Mouse (Mus musculus): ENCODE measurements at regions not wholly inside any gene's neighbourhood (a gene's known extent, or its start where the extent isn't known, plus 50 kb on each side); places are given as distances from the start of the nearest gene placed in this dataset.
A peak's percentile ranks its signal among the peaks of the same experiment; 100 is the strongest.

DNA sequence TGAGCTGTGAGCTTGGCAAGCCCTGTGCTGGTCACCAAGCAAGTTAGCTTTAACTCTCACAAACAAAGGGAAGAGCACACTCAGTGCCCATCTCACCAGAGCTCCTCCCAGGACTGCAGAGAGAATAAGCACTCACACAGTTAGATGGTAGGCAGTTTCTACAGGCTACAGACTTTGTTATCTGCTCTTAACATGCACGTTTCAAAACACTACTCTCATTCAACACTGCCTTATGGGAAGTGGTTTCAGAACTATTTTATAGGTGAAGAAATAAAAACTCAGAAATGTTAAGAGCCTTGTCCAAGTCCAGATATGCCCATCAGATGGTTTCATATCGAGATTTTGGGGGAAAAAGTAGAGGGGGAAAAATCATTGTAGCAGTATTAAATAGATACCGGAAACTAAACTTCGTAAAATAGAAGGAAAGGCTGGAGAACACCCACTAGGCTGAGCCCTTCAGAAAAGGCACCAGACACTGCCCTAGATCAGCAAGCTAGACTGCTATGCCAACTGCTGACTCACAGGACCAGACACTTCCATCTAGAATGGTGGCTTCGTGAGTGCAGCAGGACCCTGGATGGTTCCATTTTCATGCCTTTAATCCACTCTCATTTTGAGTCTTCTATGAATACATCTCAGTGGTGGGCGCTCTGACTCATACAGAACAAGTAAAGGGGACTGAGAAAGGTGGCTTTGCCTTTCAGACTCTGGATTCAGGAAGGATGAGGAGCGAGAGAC, 51.3 kb upstream of the Serbp1 start:
- DNase-seq (ENCODE audit: low spot score): no peak

DNA sequence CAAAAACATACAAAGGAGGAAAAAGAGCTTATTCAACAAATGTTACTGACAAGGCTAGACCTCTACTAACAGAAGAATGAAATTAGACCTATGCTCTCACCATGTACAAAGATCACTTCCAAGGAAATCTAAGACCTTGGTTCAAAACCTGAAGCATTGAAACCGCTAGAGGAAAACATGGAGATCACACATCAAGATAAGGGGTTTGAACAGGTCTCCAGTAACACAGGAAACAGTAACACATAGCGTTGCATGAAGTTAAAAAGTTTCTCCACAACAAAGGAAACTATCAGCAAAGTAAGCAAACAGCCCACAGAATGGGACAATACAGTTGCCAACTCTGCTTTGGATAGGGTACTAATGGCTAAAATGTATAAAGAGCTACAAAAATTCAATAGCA, 53.3 kb upstream of the Serbp1 start:
- peak; percentile 39 for DNase-seq (ENCODE audit: low spot score)

DNA sequence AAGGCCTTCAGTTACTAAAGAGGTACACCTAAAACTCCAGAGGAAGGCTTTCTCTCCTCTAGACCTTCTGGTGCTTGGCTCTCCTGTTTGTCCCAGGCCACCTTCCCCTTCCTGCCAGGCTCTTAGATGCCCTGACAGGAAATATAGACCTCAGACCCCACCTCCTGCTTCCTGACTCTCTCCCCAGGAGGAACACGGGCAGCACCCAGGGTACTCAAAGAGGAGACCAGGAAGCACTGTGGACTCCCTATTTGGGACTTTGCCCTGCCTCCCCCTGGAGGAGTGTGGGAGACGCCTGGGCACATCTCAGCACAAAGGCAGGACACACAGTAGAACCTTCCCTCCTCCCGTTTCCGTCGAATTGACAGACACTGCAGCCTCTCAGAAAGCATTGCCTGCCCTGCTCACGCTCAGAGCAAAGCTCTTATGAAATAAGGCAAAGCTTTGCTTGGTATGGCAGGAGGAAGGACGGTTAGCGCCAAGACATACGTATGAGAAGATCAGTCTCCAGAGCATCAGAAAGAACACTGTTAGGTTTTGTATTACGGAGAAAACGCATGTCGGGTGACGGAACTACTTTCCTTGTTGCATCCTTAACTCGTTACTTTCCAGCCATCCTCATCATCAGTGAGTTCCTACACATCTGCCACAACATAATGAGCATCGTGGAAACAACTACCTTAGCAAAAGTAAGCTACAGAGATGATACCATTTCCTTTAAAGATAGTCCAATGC, 54.3 kb upstream of the Serbp1 start:
- no peak for DNase-seq (ENCODE audit: low spot score)

DNA sequence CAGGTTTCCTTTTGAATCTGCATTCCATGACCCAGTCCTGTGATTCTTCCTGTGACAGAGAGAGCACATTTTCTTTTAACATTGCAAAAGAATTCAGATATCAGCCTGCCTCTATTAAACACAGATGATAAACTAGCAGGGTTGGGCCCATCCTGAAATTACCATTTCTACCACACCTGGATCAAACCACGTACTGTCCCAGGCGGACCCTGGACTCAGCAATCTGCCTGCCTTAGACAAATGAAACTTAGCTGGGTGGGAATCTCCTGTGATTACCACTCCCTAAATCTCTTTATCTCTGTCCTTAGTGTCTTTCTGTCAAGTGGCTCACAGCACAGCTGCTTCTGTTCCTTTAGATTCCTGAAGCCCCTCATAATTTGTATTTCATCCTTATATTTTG, 55.5 kb upstream of the Serbp1 start:
- no peak for DNase-seq (ENCODE audit: low spot score)

DNA sequence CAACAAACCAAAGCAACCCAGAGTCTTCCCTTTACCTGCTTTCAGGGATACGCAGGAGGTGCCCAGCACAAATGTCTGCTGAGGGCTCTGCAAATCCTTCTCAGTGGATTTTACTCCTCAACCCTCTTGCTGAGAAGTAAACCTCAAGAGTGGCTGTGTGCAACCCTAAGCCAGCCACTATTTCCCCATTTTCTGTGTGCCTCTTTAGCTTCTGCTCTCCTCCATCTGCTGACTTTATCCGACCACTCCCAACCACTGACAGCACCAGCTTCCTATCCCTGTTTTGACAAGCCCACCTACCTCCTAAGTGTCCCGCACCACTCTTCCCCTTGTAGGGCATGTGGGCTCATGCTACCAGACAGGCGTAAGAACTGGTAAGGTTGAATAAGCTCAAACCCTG, 56.5 kb upstream of the Serbp1 start:
- DNase-seq (ENCODE audit: low spot score): no peak

DNA sequence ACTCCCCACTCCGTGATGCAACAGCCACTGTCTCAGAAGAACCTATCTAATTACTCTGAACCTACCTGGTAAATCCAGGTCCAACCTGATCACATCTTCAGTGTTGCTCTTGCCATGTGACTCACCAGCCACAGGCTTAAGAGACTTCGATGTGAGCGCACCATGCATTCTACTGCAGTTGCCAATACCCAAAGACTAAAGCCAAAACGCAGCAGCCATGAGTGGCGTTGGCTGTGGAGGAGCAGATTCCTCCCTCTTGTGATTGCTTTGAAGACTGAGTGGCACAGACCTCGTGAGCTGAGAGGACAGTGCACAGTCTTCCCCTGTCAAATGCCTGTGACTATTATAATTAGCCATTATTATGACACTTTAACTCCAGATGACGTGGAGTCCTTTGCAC, 58.6 kb upstream of the Serbp1 start:
- no peak for DNase-seq (ENCODE audit: low spot score)

DNA sequence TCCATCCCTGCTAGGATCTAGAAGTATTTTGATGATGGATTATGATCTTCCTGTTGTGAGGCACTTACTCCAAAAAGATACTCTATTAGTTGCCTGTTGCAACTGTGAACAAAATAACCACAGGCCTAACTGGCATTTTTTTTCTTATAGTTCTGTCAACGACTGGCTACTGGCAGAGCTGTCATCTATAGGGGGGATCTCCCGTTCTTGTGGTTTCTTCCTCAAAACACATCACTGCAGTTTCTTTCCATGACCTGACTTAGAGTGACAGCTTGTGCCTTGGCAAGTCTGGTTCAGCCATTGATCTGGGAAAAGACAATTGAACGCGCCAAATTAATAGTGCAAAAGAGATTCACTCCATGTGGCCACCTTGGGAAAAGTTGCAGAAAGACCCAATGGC, 59.4 kb upstream of the Serbp1 start:
- DNase-seq (ENCODE audit: low spot score): no peak

DNA sequence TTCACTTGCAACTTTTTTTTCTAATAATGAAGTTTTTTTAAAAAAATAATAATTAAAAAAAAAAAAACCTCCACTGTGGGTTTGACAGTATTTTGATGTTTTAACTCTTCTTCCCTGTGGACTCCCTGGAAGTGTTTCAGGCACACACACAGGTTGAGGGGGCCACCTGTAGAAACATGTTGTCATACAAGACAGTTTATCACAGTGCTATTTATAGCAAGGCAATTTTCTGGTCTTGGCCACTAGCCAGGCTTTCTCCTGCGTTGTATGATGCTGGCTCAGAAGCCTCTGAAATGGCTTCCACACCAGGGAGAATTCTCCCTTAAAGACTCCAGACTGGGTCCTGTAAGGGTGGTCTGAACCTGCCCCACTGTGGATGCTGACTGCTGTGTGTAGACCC, 59.9 kb upstream of the Serbp1 start:
- DNase-seq (ENCODE audit: low spot score): no peak

DNA sequence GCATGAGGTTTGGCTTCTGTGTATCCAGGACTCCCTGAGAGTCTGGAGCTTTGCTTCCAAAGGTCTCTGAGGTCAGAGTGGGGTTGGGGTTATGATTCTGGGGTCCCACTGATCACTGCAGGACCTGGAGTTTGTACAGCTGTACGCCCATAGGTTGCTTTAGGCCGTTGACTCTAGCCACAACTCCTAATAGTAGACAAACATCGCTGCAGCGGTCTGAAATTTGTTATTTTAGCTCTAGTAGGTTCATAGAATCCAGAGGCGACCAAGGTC, 67.4 kb upstream of the Serbp1 start:
- DNase-seq (ENCODE audit: low spot score): no peak

DNA sequence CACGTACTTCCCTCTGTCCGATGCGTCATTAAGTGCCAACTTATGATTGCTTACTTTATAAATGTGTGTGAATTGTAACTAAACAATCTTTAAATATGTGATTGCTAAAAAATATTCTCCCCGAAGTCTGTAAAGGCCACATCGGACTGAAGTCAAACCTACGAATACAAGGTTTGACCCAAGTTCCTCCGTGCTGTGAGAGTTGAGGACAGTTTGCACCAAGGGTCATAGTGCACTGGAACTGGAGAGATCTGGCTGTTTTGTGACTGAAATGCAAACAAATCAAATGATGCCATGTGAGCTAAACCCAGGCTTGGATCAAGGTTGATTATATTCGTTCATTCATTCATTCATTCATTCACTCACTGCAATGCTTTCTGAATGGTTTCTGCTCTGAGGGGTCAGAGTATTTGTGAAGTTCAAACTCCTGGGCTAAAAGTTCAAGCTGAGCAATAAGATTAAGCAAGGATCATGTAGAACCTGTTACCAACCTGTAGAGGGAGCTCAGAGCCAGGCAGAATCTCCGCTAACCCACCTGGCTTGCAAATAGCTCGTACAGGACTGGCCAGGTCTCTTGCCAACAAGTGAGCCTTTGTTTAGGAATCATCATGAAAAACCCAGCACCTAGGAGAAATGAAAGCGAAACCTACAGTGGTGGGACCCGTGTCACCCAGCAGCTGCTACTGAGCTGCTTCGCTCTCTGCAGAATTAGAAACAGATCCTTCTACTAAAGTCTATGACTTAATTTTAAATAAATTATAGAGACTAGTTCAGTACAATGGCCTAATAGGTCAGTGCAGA, 67.9 kb upstream of the Serbp1 start:
- DNase-seq (ENCODE audit: low spot score): peak; percentile 65

DNA sequence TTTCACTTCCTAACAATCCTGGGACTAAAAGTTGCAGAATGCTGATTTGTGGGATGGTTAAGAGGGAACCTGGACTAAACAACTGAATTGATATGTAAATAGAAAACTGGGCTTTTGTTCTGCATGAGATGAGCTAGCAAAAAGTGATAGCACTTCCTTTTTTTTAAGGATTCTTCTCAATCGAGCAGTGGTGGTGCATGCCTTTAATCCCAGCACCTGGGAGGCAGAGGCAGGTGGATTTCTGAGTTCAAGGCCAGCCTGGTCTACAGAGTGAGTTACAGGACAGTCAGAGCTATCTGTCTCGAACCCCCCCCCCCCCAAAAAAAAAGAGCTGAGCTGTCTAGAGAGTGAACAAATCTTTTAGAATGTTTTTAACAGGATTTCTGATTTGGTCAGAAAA, 69.2 kb upstream of the Serbp1 start:
- no peak for DNase-seq (ENCODE audit: low spot score)

DNA sequence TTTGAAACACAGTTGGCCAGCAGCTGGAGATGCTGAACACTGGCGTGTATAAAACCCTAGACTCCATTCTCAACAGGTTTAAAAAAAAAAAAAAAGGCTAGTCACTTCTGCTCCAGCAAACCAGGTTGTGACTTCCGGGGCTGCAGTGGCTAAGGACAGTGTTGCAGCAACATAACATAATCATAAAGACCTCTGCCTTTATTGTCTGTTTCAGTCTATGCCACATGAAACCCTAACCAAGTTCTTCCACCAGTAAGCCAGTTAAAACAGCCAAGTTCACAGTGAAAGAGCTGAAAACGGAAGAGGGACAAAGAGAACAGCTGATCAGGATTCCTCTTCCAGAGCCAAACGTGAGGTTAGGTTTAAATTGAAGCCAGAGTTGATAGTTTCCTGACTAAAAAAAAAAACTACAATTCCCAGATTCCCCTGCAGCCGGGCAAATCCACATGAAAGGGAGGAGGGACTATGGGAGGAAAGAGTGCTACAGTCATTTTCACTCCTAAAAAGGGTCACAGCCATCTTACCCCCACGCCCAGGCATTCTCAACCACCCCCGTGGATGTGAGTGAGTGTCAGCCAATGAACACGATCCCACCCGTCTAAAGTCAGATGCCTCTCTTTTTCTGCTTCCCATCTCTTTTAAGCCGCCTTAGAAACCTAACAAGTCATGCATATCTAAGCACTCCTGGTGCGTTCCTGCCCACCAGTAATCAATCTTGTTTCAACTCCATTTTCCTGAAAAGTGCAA, 69.8 kb upstream of the Serbp1 start:
- no peak for DNase-seq (ENCODE audit: low spot score)

DNA sequence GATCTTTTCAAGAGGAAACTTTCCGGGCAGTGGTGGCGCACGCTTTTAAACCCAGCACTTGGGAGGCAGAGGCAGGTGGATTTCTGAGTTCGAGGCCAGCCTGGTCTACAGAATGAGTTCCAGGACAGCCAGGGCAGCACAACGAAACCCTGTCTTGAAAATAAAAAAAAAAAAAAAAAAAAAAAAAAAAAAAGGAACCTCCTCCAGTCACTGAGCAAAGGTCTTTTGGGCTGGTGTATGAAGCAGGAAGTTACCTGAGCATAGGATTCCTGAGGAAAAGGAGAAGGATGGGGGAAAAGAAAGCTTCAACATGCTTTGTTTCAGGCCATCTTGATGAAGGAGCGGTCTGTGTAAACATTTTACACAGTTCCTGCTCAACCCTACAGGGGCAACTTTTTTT, 72.9 kb upstream of the Serbp1 start:
- DNase-seq (ENCODE audit: low spot score): no peak

DNA sequence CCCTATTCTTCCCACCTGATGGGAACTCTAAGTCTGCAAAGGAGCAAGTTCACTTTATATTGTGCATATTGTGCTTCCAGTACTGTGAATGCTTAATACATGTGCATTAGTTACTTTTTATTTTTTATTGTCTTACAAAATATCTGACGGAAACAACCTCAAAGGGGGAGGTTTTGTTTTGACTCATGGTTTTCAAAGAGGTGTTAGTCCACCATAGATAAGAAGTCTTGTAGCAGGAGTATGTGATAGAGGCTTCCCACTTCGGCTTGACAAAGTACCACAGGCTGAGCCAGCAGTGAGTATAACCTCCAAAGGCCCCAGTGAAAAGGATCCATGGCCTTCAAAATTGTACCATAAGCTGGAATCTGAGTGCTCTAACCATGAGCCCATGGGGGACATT, 74.0 kb upstream of the Serbp1 start:
- no peak for DNase-seq (ENCODE audit: low spot score)

DNA sequence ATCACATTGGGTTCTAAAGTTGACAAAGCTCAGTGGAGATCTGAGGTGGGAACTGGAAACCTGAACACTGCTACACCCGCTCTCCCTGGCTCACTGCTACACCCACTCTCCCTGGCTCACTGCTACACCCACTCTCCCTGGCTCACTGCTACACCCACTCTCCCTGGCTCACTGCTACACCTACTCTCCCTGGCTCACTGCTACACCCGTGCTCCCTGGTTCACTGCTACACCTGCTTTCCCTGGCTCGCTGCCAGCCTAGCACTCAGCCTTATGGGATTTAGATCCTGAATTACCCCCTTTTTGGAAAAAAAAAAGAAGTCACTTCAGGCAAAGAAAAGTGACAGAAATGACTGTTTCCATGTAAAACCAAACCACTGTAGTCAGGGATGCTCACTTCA, 75.2 kb upstream of the Serbp1 start:
- DNase-seq (ENCODE audit: low spot score): no peak

DNA sequence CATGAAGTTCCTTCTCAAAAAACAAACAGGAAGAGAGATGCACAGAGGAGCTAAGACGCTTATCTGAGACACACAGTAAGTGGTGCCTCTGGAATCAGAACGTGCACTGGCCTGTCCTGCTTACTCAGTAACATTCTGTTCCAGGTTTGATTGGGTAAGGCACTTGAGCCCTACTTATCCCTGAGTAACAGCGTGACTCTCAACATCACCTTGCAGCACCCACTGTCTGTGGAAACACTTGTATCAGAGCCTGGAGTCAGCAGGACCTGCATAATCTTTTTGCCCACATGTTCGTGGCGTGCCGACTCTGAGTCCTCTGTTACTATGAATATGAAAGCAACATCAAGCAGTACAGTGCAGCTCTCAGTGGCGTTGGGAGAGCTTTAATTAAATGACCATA, 76.4 kb upstream of the Serbp1 start:
- no peak for DNase-seq (ENCODE audit: low spot score)

DNA sequence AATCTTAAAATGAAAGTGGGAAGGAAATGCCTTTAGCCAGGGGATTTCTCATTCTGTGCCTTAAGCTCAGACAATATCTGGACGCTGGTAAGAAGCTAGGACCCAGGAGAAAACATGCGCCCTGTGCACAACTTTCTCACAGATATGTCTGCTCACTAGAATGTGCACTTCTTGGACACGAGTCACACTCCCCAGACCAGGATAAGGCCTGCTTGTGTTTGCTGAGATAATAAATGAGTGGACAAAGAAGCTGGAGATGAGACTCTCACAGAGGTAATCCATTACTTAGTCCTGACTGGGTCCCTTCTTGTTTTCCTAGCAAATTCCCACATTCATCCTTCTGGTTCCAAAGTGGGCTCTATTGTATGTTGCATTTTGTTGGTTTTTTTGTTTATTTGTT, 77.4 kb upstream of the Serbp1 start:
- DNase-seq (ENCODE audit: low spot score): no peak

DNA sequence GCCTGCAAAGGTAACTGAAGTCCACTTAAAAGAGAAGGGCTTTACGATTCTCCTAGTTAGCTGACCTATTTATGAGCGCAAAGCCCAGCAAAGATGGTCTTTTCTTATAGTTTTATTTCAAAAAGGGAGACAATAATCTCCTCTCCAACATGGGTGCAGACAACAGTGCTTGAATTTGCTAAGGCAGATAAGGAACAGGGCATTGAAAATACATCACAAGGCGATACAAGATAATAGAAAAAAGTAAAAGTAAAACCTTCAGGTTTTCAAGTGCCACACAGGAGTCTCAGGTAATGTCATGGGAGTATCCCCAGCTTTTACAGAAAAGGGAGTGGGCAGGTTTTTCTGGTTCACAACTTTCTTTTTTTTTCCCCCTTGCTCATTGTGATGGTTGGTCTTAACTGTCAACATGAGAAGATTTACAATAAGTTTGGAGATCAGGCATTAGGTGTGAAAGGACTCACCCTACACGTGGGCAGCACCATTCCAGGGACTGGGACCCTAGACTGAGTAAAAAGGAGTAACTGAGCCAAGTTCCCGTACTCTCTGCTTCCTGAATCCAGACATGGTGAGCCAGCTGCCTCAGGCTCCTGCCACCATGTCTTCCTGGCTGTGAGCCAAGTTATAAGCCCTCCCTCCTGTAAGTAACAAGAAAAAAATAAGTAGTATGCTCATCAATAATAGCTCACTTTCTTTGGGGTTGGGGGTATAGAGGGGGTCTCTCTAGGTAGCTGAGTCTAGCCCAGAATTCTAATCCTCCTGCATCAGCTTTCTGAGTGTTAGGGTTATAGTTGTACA, 78.1 kb upstream of the Serbp1 start:
- no peak for DNase-seq (ENCODE audit: low spot score)

DNA sequence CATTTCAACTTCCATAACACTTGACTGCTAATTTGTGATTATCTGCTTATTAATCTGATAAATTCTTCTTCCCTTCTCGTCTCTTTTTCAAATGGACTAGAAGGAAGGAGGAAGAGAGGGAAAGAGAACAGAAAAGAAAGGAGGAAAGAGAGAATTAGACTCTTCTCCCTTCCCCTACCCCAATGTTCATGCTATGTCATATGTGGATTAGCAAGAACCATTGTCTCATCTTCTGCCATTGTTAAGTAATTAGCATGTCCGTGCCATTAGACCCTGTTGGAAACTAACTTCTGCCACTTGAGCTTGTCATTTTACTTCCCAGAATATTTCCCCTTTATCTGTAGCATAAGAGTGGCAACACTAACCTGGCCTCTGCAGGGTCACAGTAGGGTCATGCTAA, 78.8 kb upstream of the Serbp1 start:
- DNase-seq (ENCODE audit: low spot score): no peak

DNA sequence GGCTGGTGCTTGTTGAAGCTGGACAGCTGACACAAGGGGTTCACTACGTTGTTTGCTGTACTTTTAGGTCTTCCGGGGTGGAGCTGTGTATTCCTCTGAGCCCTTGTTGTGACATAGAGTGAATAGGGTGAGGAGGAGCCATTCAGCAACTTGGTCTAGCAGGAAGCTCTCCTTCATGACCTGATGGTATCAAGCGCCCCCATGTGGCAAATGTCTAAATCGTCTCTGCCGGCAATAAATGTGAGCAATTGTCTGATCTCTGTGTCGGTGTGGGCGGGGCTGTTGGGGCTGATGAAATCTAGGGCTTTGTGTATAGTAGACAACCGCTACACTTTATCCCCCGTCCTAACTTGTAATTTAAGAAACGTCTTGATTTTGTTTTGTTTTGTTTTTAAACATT, 79.2 kb upstream of the Serbp1 start:
- DNase-seq (ENCODE audit: low spot score): peak; percentile 86

DNA sequence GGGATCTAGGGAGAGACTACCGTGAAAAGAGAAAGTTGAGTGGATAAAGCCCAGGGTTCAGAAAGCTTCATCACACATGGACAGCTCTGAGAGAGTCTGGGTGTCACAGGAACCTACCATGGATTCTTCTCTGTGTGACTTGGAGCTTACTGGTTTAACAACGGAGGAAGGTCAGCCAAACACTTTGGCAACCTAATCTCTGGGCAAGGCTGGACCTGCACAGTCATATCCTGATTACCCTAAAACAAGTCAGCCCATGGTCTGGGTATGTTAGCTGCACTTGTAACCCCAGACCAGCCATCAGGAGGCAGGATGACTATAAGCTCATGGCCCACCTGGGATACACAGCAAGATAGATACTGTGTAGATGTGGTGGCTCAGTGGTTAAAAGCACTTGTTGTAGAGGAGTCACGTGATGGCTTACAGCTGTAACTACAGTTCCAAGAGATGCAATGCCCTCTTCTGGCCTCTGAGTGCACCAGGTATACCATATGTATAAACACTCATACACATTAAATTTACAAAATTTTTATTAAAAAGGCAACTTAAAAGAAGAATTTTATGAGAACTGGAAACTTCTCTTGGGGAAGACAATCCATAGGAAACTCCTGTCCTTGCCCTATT, 85.0 kb upstream of the Serbp1 start:
- no peak for DNase-seq (ENCODE audit: low spot score)

All from T-cell, adult 2 months (primary cell).